Mouse (Mus musculus): Measurements from ENCODE around the gene Cpsf4.
"Not testable (repeated sequence)": the region's sequence is repeated elsewhere in the genome, so short reads cannot be mapped to it uniquely, and the experiment has no call there.

Cpsf4 gene

DNA sequence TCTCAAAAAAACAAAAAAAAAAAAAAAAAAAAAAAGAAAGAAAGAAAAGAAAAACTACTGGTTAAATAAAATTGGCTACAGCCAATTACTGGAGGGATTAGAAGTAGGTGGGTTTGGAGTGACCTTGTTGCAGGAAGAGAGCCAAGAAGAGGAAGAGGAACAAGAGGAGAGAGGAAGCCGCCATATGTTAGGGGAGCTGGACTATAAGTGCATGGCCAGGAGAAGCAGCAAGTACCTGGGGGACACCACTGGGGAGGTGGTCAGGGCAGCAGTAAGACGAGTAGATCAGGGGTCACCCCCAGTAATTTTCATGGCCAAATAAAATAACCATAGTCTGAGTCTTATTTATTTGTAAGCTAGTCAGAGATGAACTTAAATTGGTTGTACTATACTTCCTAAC lies 18.2 kb downstream of the Cpsf4 start:
- DNase-seq, result no peak

DNA sequence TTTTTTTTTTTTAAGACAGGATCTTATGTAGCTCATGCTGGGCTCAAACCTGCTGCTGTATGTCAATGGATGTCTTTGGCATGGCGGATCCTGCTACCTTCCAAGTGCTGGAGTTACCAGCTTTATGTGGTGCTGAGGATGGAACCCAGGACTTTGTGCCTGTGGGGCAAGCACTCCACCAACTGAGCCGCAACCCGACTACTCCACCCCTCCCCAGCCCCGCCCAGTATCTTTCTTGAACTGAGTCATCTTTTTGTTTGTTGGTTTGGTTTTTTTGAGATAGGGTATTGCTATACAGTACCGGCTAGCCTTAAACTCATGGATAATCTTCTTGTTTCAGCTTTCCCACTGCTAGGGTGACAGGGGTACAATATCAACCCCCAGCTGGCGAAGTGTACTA lies 22.4 kb downstream of the Cpsf4 start:
- DNase-seq, result no peak

DNA sequence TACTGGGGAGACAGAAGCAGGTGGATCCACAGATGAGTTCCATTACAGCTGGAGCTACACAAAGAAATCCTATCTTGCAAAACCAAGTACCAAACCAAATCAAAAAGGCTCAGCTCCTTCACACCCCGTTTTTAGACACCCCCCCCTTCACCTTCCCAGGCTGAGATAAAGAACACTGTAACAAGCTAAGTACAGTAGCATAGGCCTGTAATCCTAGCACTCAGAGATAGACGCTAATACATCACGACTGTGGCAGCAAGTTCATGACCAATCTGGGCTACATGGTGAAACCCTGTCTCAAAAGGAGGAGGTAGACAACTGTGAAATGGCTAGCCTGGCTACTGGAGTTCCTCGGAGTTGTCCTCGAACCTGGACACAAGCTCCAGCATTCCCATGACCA lies 23.4 kb downstream of the Cpsf4 start:
- no peak for DNase-seq

DNA sequence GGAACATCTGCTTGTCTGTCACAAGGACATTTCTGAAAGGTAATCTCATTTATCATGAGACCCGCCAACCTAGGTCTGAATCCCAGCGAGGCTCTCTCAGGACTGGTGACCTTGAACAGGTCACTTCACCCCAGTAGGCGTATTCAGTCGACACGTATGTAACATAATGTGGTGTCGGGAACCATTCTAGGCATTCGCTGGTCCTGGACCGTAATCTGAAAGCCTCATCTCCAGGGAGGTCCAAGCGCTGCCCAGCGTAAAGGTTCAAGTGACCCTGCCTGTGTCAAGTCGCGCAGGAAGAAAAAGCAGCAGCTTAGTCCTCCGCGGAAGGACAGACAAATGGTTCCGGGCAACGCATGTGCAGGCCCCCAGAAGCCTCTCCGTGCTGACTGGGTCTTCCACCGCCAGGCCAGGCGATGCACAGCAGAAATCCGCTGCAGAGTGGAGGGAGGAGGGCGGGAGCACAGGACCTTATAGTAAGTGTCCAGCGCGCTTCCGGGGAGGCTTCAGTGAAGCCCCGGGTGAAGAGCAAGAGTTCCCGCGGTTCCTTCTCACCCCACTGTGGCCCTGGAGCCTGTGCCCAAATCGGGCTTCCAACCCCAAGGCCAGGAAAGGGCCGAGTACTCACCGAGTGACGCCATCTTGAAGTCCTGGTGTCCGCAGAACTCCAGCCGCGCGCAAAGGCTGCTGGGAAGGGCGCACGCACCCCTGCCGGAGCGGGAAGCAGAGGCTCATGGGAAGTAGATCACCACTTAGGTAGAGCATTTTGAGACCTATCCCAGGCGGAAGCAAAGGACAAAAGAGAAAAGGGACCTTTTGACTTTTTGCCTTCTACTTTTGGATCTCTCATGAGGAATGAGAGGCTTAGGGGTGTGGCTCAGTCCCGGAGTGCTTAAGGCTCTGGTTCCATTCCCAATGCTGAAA lies 24.1 kb downstream of the Cpsf4 start:
- DNase-seq, result peak; percentile 89

DNA sequence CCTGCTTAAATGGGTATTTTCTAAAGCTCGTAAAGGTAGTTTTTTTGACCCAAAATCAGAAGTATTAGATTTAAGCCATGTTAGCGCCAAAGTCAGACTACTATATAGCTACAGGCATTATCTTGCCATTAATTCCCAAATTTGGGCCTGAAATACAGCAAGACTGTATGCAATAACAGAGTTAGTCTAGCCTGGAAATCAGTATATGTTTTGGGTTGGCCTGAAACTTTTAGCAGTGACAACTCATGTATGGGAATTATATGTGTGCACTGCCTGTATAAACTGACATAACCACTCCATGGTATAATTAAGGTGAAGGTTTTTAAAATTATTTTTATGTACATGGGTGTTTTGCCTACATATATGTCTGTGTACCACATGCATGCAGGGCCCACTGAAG lies 24.9 kb downstream of the Cpsf4 start, which contains the start of gene Atp5j2:
TSS of gene Atp5j2 (minus strand) at position 101 of the 400 bp plus-strand sequence.
- DNase-seq, result no peak

DNA sequence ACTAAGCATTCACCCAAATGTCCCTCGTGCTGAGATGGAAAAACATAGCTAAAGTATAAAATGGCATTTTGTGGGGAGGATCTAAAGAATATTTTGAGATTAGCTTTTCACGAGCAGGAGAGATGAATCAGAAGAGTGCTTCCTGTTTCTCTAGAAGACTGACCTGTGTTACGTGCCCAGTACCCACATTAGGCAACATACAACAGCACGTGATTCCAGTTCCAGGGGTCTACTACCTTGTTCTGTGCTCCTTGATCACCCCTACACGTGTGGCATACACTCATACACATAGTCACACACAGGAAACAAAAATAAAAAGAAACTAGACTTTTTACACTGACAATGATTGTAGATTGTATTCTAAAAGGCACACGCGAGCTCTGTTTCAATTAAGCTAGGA lies 33.4 kb downstream of the Cpsf4 start:
- no peak for DNase-seq

DNA sequence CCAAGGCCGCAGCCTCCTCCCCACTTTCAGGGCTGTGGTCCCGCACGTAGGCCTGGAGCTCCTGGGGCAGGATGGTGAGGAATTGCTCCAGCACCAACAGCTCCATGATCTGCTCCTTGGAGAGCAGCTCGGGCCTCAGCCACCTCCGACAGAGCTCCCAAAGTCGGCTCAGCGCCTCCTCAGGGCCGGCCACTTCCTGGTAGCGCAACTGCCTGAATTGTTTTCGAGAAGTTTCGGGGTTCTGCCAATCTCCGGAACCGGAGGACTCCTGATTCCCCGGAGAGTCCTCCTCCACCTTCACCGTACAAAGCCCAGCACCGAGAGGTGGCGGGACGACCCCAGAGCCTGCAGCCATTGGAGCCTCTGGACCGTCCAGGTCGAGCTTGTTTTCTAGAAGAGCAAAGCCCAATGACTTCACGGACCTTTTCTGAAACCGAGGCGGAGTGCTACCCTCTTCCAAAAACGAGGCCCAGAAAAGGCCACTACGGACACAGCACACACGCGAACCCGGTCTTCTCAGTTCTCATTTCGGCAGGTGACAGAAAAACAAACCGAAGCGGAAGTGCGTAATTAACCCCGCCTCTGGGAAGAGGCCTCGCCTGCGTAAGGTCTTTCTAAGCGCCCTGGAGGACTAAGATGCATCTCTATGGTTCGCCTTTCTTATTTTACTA lies 34.4 kb downstream of the Cpsf4 start, which contains the start of gene Zkscan14:
TSS of gene Zkscan14 (minus strand) at position 548 of the 671 bp plus-strand sequence.
- peak; percentile 59 for DNase-seq

DNA sequence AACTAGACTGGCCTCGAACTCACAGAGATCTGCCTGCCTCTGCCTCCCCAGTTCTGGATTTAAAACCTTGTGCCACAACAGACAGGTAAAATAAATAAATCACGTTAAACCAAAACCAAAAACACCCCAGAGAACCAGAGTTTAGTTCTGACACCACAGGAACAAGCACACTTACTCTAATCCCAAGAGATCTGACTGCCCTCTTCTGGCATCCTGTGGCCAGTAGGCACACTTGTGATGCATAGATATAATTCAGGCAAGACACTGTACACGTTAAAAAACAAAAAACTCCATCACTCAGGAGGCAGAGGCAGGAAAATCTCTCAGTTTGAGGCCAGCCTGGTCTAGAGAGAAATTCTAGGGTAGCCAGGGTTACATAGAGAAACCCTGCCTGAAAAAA lies 35.4 kb downstream of the Cpsf4 start:
- no peak for DNase-seq

DNA sequence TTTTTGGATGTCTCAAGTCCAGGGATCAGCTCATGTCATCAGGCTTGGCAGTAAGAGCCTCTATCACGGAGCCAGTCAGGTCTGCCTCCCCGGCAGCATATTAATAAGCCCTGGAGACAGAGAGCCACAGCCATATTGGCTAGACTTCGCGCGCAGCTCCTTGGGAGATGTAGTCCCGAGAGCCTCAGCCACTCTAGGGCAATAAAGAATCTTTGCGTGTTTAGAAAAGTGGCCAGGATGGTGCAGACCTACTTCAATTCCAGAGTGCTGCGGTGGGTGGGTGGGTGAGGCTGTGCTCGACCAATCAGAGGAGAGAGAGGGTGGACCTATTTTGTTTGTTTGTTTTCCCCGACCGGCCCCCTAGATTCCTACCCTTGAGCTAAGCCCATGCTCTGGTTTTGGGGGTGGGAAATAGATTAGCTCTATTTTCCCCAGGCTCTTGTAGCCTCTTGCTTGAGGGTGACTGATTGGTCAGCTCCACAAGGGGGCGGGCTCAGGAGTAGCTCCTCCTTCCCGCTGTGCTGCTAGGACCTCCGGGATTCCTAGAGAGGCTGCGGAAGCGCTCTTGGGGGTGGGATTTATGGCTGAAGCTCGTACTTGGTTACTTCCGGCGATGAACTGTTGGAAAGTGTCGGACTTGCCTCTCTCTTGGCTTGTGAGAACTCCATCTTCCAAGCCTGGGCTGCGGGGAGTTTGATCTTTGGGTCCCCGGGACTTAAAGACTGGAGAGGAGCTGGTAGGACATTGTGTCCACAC lies 37.1 kb downstream of the Cpsf4 start, which contains the start of gene Zkscan5:
TSS of gene Zkscan5 (plus strand) at position 627 of the 756 bp plus-strand sequence.
- peak; percentile 98 for DNase-seq

DNA sequence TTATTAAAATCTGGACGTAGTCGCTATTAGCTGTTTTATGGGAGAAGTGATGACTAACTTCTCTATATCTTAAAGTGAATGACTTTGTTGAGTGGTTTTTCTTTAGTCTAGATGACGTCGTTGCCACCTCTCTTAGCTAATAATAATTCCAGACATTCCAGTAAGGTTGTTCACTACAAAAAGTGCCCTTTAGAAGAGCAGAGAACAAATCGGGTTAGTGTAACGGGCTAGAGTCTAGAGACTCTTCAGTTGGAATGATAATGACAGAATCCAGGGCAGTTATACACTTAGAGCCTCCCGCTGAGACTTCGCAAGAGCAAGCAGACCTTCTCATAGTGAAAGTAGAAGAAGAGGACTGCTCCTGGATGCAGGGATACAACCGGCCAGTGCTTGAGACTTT lies 38.0 kb downstream of the Cpsf4 start:
- DNase-seq, result no peak

DNA sequence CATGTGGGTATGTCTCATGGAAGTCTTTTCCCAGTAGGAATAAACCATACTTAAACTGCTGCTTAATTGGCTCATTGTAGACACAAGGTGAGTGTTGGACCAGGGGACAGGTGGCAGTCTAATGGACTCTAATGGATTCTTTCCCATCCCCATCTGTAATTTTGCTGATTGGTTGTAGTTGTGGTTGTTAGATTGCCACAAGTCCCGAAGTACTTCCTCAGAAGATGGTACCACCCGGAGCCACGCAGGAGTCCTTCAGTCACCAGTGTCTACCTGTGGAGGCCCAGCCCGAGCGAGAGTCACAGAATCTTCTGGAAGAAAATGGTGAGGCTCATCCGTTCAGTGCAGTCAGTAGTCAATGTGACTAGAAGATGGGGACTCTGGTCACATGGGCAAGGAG lies 40.4 kb downstream of the Cpsf4 start:
- no peak for DNase-seq

DNA sequence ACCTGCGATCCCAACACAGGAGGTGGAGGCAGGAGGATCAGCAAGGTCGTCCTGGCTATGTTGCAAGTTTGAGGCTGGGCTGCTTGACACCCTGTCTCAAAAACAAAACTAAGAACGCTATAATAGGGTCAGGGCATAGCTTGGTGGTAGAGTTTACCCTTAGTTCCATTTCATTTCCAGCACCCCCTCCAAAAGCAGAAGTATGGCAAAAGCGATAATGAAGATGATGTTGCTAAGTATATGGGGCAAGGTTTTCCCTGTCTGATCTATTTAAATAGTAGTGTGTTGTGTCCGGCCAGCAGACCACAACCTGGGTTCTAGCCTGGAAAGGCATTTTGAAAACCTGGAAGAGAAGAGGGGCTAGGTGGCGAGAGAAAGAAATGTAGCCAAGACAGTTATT lies 40.9 kb downstream of the Cpsf4 start:
- DNase-seq, result no peak

DNA sequence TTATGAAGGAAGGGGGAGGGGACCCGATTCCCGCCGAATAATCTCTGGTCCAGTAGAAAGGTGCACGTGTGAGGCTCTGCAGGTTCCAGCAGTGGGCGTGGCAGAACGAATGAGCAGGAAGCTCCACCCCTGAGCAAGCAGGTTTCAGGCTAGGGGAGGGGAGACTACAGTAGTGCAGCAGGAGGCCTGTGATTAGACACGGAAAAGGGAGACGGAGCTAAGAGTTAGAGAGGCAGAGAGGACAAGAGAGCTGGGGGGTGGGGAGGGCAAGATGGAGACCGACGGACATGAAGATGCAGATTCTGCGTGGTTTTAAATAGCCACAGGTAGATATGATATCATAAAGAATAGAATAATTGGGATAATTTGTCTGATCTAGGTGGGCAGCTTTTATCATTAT lies 41.4 kb downstream of the Cpsf4 start:
- DNase-seq, result not testable (repeated sequence)

DNA sequence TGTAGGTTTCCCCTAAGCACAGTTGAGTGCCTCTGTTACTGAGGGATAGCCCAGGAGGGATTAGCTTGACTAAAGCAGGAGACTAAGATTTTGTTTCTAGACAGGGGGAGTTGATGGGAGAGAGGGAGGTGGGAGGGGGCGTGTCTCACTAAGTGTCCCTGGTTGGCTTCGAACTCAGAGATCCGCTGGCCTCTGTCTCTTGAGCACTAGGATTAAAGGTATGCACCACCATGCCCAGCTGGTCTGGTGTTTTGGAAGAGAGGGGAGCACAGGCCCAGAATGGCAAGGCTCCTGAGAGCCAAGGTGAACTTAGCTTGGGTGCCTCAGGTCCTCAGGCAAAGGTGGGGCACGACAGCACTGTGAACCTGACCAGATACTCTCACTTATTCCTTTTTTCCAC lies 44.3 kb downstream of the Cpsf4 start:
- DNase-seq, result no peak

DNA sequence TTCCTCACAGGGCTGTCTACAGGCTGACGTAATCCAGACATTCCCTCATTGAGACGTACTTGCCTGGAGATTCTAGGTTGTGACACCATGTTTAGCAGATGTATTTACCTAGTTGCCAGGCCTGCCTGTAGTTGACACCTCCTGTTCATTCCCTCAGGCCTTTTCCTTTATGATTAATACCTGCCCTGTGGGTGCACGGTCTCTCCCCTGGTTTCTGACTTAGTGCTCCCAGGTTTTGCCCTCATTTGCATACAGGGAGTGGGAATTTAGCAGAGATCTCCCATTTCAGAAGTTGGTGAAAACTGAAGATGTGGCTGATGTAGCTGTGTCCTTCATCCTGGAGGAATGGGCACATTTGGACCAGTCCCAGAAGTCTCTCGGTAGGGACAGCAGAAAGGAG lies 45.2 kb downstream of the Cpsf4 start:
- DNase-seq, result no peak

DNA sequence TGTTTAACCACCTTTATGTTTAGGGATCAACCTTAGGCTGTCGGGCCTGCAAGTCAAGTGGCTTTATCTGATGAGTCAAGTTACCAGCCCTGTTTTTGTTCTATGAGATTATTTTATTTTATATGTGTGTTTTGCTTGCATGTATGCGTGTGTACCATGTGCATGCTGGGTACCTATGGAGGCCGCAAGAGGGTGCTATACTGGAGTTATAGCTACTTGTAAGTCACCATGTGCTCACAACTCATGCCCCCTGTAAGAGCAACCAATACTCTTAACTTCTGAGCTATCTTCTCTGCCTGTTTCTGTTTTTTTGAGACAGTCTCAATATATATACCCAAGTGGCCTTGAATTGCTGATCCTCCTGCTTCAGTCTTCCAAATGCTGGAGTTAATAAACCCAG lies 46.5 kb downstream of the Cpsf4 start:
- DNase-seq, result no peak

DNA sequence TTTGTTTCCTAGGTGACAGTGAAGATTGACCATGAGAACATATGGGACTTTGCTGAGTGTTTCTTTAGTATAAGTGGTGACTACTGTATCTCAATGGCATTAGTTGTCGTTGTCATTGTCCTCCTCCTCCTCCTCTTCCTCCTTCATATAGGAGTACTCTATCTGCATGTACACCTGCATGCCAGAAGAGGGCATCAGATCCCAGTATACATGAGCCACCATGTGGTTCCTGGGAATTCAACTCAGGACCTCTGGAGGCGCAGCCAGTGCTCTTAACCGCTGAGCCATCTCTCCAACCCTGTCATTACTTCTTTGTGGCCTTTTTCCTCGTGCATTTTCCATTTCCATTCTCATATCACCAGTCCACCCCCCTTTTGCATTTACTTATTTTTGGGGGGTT lies 47.7 kb downstream of the Cpsf4 start:
- no peak for DNase-seq

DNA sequence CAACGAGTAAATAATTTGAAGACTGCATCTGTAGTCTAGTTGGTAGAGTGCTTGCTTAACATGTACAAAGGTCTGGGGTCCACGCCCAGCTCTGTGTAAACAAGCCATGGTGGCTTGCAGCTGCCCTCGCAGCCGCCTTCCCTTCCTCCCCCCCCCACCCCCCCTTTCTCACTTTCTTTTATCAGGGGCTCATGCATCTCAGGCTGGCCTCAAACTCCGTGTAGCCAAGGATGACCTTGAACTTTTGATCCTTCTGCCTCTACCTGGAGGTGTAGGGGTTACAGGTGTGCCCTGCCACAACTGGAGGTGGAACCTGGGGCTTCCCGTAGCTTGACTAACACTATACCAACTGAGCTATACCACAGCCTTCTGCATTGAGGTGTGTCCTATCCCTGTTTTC lies 50.7 kb downstream of the Cpsf4 start:
- no peak for DNase-seq

DNA sequence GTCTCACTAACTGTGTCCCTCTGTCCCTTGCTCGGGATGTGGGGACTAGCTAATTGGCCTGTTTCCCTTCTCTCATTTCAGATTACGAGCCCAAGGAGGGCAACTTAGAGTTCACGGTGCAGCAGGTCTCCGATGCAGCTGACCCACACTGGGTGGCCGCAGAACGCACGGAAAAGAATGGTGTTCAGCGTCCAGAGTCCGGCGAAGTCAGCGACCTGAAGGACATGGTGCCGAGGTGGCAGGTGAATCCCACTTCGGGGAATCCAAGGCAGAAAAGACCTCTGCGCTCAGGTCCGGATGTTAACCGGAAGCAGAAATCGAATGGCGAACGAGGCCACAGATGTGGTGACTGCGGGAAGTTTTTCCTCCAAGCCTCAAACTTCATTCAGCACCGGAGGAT lies 51.2 kb downstream of the Cpsf4 start:
- no peak for DNase-seq

DNA sequence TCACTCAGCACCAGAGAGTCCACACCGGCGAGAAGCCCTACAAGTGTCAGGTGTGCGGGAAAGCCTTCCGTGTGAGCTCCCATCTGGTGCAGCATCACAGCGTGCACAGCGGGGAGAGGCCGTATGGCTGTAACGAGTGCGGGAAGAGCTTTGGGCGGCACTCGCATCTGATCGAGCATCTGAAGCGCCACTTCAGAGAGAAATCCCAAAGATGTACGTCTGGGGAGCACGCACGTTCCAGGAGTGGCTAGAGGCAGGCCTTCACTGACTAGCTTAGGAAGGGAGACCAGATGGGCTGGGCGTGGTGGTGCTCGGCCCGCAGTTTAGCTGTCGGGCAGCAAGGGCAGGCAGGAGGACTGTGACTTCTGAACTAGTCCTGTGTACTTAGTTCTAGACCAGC lies 51.7 kb downstream of the Cpsf4 start:
- no peak for DNase-seq

DNA sequence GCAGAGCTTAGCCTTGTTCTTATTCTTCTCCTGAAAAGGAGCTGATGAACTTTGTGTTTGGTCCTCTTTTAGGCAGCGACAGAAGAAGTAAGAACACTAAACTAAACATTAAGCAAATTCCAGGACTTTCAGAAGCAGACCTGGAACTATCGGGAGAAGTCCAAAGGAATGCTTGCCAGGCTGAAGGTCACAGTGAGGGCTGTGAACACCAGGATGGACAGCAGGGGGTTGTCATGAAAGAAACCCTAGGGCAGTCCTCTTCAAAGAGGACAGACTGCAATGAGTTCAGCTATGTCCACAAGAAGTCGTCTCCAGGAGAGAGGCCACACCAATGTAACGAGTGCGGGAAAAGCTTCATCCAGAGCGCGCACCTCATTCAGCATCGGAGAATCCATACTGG lies 53.0 kb downstream of the Cpsf4 start:
- no peak for DNase-seq

DNA sequence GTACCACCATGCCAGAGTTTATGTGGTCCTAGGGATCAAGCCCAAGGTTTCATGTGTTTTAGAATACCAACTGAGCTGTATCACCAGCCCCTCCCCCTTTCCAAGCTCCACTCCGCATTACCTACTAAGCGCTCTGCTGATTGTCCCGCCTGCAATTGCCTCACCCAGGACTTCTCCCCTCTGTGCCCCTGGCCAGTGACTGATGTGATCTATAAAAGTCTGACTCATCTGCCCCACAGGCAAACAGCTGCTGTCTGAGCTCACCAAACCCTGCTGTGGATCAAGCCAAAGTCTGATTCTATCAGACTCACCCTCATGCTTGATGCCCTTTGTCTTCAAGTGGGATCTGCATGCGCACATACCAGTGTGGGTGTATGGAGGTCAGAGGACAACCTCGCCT lies 55.8 kb downstream of the Cpsf4 start:
- DNase-seq, result no peak

DNA sequence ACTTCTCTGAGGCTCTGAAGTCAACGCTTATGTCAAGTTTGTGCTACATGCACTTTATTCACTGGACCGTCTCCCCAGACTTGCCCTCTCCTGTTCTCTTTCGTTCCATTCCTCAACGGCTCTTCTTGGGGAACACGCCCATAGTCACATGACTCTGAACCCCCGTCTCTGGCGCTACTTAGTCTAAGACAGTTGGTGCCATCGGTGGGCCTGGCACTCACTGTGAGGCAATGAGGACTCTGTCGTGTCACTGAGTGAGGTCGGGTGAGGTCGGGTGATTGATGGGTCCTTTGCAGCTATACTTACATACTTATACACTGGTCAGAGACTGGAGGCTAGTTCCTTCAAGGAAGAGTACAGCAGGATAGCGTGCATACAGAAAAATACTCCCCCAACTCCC lies 56.4 kb downstream of the Cpsf4 start:
- DNase-seq, result no peak

Measured in right cerebral cortex, postnatal 14 days (tissue).